ENCODE assay signal across 9 mouse cellular contexts in the genomic region with DNA sequence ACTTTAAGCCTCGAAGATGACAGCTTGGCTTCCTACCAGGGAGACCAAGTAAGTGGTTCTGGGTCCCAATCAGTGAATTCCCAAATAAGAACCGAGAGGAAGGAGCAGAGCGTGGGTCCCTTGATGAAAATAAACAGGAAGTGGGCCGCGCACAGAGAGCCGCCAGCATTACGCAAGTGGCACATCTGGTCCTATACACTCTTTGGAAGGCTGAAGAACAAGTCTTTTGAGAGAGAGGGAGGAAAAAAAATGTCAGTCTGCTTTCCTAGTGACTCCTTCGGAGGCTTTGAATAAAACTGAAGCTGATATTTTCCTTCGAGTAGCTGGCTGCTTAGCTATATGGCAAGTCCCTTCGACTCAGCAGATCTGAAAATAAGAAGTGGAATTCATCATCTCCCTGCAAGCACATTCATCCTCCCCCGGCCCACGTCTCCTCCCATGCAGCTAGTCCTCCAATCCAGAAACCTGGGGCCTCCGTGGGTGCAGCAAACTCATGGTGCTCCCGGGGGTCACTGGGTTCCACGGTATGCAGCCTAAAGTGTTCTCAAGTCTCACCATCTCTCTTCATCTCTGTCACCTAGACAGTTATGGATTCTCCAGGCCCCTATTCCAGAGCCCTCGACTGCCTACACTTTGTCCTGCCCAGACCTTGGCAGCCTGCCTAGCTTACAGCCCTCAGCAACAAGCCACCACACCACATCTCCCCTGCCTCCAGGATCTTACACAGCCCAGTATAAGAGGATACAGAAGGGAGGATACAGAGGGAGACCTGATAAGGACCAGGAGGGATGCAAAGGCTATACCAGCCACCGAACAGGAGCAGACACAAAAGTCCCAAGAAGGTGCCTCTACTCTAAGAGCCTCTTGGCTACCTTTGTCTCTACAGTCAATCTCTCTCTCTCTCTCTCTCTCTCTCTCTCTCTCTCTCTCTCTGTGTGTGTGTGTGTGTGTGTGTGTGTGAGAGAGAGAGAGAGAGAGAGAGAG. TPM values are rescaled to one million over a fixed set of nuclear protein-coding genes. Genes with fewer than 3 reads are reported as not detected.
DNase-seq lines count a peak whose midpoint lies in the region; ATAC-seq lines count a peak whose summit lies in the region.
"Had no signal": no experiment of that assay in that cellular context is flagged by ENCODE, and none has a peak within 500 bp of the region (broad histone marks: within the 10 kb centered on the region; RNA-seq: fewer than 3 reads in every experiment).

No protein-coding gene starts in this region.

- WGBS in midbrain, embryonic 11.5 days, result 84% methylated on average over 17 of the region's 17 CpGs
- WGBS in midbrain, embryonic 15.5 days, result 78% methylated on average over 17 of the region's 17 CpGs
- 41% methylated on average over 17 of the region's 17 CpGs for WGBS in intestine, embryonic 16.5 days
- whole genome bisulfite sequencing in limb, embryonic 15.5 days, result 35% methylated on average over 17 of the region's 17 CpGs

- no peaks in the 10 kb centered on the region for H3K27me3 ChIP-seq in midbrain, embryonic 11.5 days (ENCODE audit: control insufficient read depth, insufficient read depth, low read length)
- no peaks in the 10 kb centered on the region for H3K27me3 ChIP-seq in midbrain, embryonic 15.5 days (replicated peaks)
- no peaks in the 10 kb centered on the region for H3K27me3 ChIP-seq in intestine, embryonic 16.5 days (replicated peaks; ENCODE audit: control insufficient read depth, insufficient read depth, low read length)
- H3K27me3 ChIP-seq in limb, embryonic 15.5 days, result no peaks in the 10 kb centered on the region

- no peak overlapping the region for H3K27ac ChIP-seq in midbrain, embryonic 11.5 days (ENCODE audit: low read depth, low read length)
- H3K27ac ChIP-seq in midbrain, embryonic 15.5 days, result no peak overlapping the region
- H3K27ac ChIP-seq in intestine, embryonic 16.5 days (ENCODE audit: low read length), result peak overlapping the region; percentile 85
- peak overlapping the region; percentile 86 for H3K27ac ChIP-seq in limb, embryonic 15.5 days
- H3K27ac ChIP-seq: macrophage had no signal

- no peak for ATAC-seq in midbrain, embryonic 11.5 days (ENCODE audit: low FRiP score)
- ATAC-seq in midbrain, embryonic 15.5 days (replicated peaks), result no peak
- peak; percentile 29; the same call in 1 of the 2 replicates for ATAC-seq in intestine, embryonic 16.5 days
- no peak for ATAC-seq in limb, embryonic 15.5 days (ENCODE audit: insufficient number of reproducible peaks, low FRiP score, low TSS enrichment, low read depth)
- no peak for ATAC-seq in monocyte, adult 5-6 weeks (replicated peaks; ENCODE audit: insufficient number of reproducible peaks, low FRiP score, low TSS enrichment, poor library complexity, severe bottlenecking)

- H3K9me3 ChIP-seq in midbrain, embryonic 11.5 days (ENCODE audit: control insufficient read depth, low read length), result no peaks in the 10 kb centered on the region
- H3K9me3 ChIP-seq in midbrain, embryonic 15.5 days, result no peaks in the 10 kb centered on the region
- no peaks in the 10 kb centered on the region for H3K9me3 ChIP-seq in intestine, embryonic 16.5 days (ENCODE audit: control insufficient read depth, low read length)
- no peaks in the 10 kb centered on the region for H3K9me3 ChIP-seq in limb, embryonic 15.5 days

- H3K36me3 ChIP-seq in midbrain, embryonic 11.5 days (ENCODE audit: control insufficient read depth, insufficient read depth, low read length), result no peaks in the 10 kb centered on the region
- H3K36me3 ChIP-seq in midbrain, embryonic 15.5 days (replicated peaks), result no peaks in the 10 kb centered on the region
- H3K36me3 ChIP-seq in intestine, embryonic 16.5 days (ENCODE audit: control insufficient read depth, insufficient read depth, low read length), result no peaks in the 10 kb centered on the region
- no peaks in the 10 kb centered on the region for H3K36me3 ChIP-seq in limb, embryonic 15.5 days

- H3K9ac ChIP-seq in midbrain, embryonic 11.5 days (ENCODE audit: low read length), result no peak overlapping the region
- no peak overlapping the region for H3K9ac ChIP-seq in midbrain, embryonic 15.5 days
- 0 out of 2 replicates have a peak overlapping the region, but pooled peaks have one; percentile 3 for H3K9ac ChIP-seq in intestine, embryonic 16.5 days (ENCODE audit: low read depth, low read length)
- no peak overlapping the region for H3K9ac ChIP-seq in limb, embryonic 15.5 days

- peaks cover 6% of the 10 kb centered on the region; the same call in 1 of the 2 replicates for H3K4me1 ChIP-seq in midbrain, embryonic 11.5 days (ENCODE audit: control insufficient read depth, insufficient read depth, low read length)
- peaks cover 10% of the 10 kb centered on the region for H3K4me1 ChIP-seq in midbrain, embryonic 15.5 days
- peaks cover 41% of the 10 kb centered on the region for H3K4me1 ChIP-seq in intestine, embryonic 16.5 days (ENCODE audit: control insufficient read depth, insufficient read depth, low read length)
- peaks cover 53% of the 10 kb centered on the region for H3K4me1 ChIP-seq in limb, embryonic 15.5 days

- peak; percentile 54 for DNase-seq in midbrain, embryonic 11.5 days (ENCODE audit: low spot score, missing footprints)
- DNase-seq in gastrocnemius, postnatal 10 days, result peak; percentile 30
- peak; percentile 78 to 83 for DNase-seq in right cerebral cortex, postnatal 36 days (ENCODE audit: low spot score in 2 of 2)
- no peak for DNase-seq in spleen, adult 18-20 months

- H3K4me3 ChIP-seq in midbrain, embryonic 11.5 days (ENCODE audit: low read depth, low read length), result no peak overlapping the region
- H3K4me3 ChIP-seq in midbrain, embryonic 15.5 days, result no peak overlapping the region
- no peak overlapping the region for H3K4me3 ChIP-seq in intestine, embryonic 16.5 days (ENCODE audit: low read length)
- H3K4me3 ChIP-seq in limb, embryonic 15.5 days, result no peak overlapping the region

- H3K4me2 ChIP-seq in midbrain, embryonic 11.5 days, result no peak overlapping the region
- H3K4me2 ChIP-seq in midbrain, embryonic 15.5 days, result no peak overlapping the region
- H3K4me2 ChIP-seq in intestine, embryonic 16.5 days (ENCODE audit: low read depth, low read length), result no peak overlapping the region
- H3K4me2 ChIP-seq in limb, embryonic 15.5 days, result no peak overlapping the region

RNA-seq across cellular contexts. Expression of gene Sowahb, which starts 43.8 kb away (rescaled TPM):
- polyA plus RNA-seq in midbrain, embryonic 11.5 days (2014; fragmentation: Nextera tagmentation; extraction: Ambion mirVana), result 0.03 and 0.21 TPM in 2 replicates
- 0.04 TPM in 2 replicates for polyA plus RNA-seq in midbrain, embryonic 15.5 days (2015; fragmentation: Nextera tagmentation; extraction: Ambion mirVana)
- total RNA-seq in gastrocnemius, postnatal 10 days (2021), result under 1 TPM in 1 of 2 experiments, not detected in 1; 0.07 TPM
- 5.2 and 7.6 TPM in 2 replicates for polyA plus RNA-seq in intestine, embryonic 16.5 days (2015; fragmentation: Nextera tagmentation; extraction: Ambion mirVana)
- polyA plus RNA-seq in limb, embryonic 15.5 days (2015; fragmentation: Nextera tagmentation; extraction: Ambion mirVana), result 0.41 and 0.65 TPM in 2 replicates
- total RNA-seq in monocyte, adult 5-6 weeks (2017), result not detected in 3 replicates
- polyA plus RNA-seq: macrophage had no signal

Comparison
In these comparisons a context has a peak if more than half of its experiments do, and no peak if none do; other contexts are left out.
1. DNase-seq: peak in midbrain, embryonic 11.5 days (single experiment), gastrocnemius, postnatal 10 days (single experiment) and right cerebral cortex, postnatal 36 days (2 of 2); none in spleen, adult 18-20 months (0 of 2).
2. H3K27ac ChIP-seq: peak in intestine, embryonic 16.5 days (single experiment) and limb, embryonic 15.5 days (single experiment); none in midbrain, embryonic 11.5 days (single experiment) and midbrain, embryonic 15.5 days (single experiment).